Mouse (Mus musculus) lung, embryonic 14.5 days (tissue): ENCODE measurements at regions not wholly inside any gene's neighbourhood (a gene's known extent, or its start where the extent isn't known, plus 50 kb on each side); places are given as distances from the start of the nearest gene placed in this dataset.
A peak's percentile ranks its signal among the peaks of the same experiment; 100 is the strongest.
"Not testable (repeated sequence)": the region's sequence is repeated elsewhere in the genome, so short reads cannot be mapped to it uniquely, and the experiment has no call there.

Experiments used
- ATAC-seq: fragments of 200-750 bp; cut with Nextera tagmentation; 2 replicates; pipeline ENCODE4 v1.8.0; 2017; ENCODE audit warnings: mild to moderate bottlenecking, moderate TSS enrichment, moderate library complexity; ENCODE audit not compliant: insufficient read depth
- DNase-seq: peaks from one replicate; pipeline ENCODE4 v3.0.0-alpha.2; 2015
- H3K27ac ChIP-seq: fragments of 300-500 bp; sonication (generic); 2 replicates; pipeline ENCODE4 v1.5.1; 2014; ENCODE audit warnings: low read depth, mild to moderate bottlenecking, moderate library complexity
- H3K27me3 ChIP-seq: fragments of 300-500 bp; sonication (generic); 2 replicates; pipeline ENCODE4 v1.6.1; 2014; ENCODE audit warnings: low read length, control low read depth; ENCODE audit not compliant: insufficient read depth
- H3K36me3 ChIP-seq: fragments of 300-500 bp; sonication (generic); 2 replicates; pipeline ENCODE4 v1.6.1; 2014; ENCODE audit warnings: control low read depth; ENCODE audit not compliant: insufficient read depth
- H3K4me1 ChIP-seq: fragments of 300-500 bp; sonication (generic); 2 replicates; pipeline ENCODE4 v1.6.1; 2014; ENCODE audit warnings: antibody characterized with exemption, control low read depth; ENCODE audit not compliant: insufficient read depth
- H3K4me2 ChIP-seq: fragments of 300-500 bp; sonication (generic); 2 replicates; pipeline ENCODE4 v1.6.1; 2014; ENCODE audit warnings: mild to moderate bottlenecking
- H3K4me3 ChIP-seq: fragments of 300-500 bp; sonication (generic); 2 replicates; pipeline ENCODE4 v1.5.1; 2014; ENCODE audit warnings: low read depth, low read length
- H3K9ac ChIP-seq: fragments of 300-500 bp; sonication (generic); 2 replicates; pipeline ENCODE4 v1.6.1; 2014
- H3K9me3 ChIP-seq: fragments of 300-500 bp; sonication (generic); 2 replicates; pipeline ENCODE4 v1.6.1; 2016; ENCODE audit warnings: low read depth, low read length, control low read depth
- CTCF ChIP-seq: IDR thresholded peaks from 2 replicates; pipeline ENCODE4 v1.5.1; 2016; ENCODE audit warnings: antibody characterized with exemption, low read depth
- WGBS: fragments of 180-500 bp; shearing (Covaris S2); extraction: QIAGEN DNeasy Blood & Tissue Kit; methylation state at CpG from one replicate; pipeline ENCODE4 v1.1.7; 2014; 5-methylcytosine and 5-hydroxymethylcytosine counted together

GRCm38 (mm10) chr4:7852006-7852615 is 386.7 kb downstream of the Car8 start:
- H3K36me3 ChIP-seq, result no peaks in the 10 kb centered on the region
- no peak overlapping the region for H3K4me2 ChIP-seq
- DNase-seq, result no peak
- no peaks in the 10 kb centered on the region for H3K9me3 ChIP-seq
- no peak for TF ChIP-seq CTCF
- 76% methylated on average over 4 of the region's 4 CpGs for WGBS
- H3K27ac ChIP-seq, result no peak overlapping the region
- no peak for ATAC-seq
- no peak overlapping the region for H3K9ac ChIP-seq
- no peak overlapping the region for H3K4me3 ChIP-seq
- no peaks in the 10 kb centered on the region for H3K27me3 ChIP-seq
- no peaks in the 10 kb centered on the region for H3K4me1 ChIP-seq

- no peaks in the 10 kb centered on the region for H3K27me3 ChIP-seq
Measured at GRCm38 (mm10) chr4:7847411-7847810, 391.4 kb downstream of the Car8 start.

GRCm38 (mm10) chr4:7829126-7829525 is 409.7 kb downstream of the Car8 start:
- ATAC-seq (no peak), DNase-seq (no peak)
- Histone ChIP-seq H3K27ac (no peak overlapping the region), H3K27me3 (no peaks in the 10 kb centered on the region), H3K9ac (no peak overlapping the region), H3K9me3 (no peaks in the 10 kb centered on the region), H3K4me1 (no peaks in the 10 kb centered on the region), H3K36me3 (no peaks in the 10 kb centered on the region), H3K4me2 (no peak overlapping the region), H3K4me3 (no peak overlapping the region)
- 58% methylated on average over 1 of the region's 1 CpGs for WGBS
- no peak for TF ChIP-seq CTCF

More at GRCm38 (mm10) chr4:7847411-7847810, 391.4 kb downstream of the Car8 start:
- ATAC-seq, result no peak
- Histone ChIP-seq H3K27ac (no peak overlapping the region), H3K4me2 (no peak overlapping the region), H3K4me3 (no peak overlapping the region), H3K4me1 (no peaks in the 10 kb centered on the region), H3K9me3 (no peaks in the 10 kb centered on the region), H3K9ac (no peak overlapping the region), H3K36me3 (no peaks in the 10 kb centered on the region)
- DNase-seq, result no peak
- WGBS, result 72% methylated on average over 5 of the region's 5 CpGs
- no peak for TF ChIP-seq CTCF

GRCm38 (mm10) chr4:7819847-7820246 is 419.0 kb downstream of the Car8 start:
- Histone ChIP-seq H3K27me3 (no peaks in the 10 kb centered on the region), H3K4me3 (no peak overlapping the region), H3K4me1 (no peaks in the 10 kb centered on the region), H3K27ac (no peak overlapping the region), H3K9ac (no peak overlapping the region), H3K9me3 (no peaks in the 10 kb centered on the region), H3K36me3 (no peaks in the 10 kb centered on the region), H3K4me2 (no peak overlapping the region)
- peak; percentile 10 for DNase-seq
- ATAC-seq, result no peak
- TF ChIP-seq CTCF, result no peak

- not testable (repeated sequence) for H3K36me3 ChIP-seq
Measured at GRCm38 (mm10) chr4:7777761-7778160, 461.1 kb downstream of the Car8 start.

GRCm38 (mm10) chr4:7755473-7755872 is 483.4 kb downstream of the Car8 start:
- no peak for TF ChIP-seq CTCF
- ATAC-seq (no peak), DNase-seq (no peak)
- H3K9me3 ChIP-seq, result no peaks in the 10 kb centered on the region
- H3K4me3 ChIP-seq, result no peak overlapping the region
- no peak overlapping the region for H3K27ac ChIP-seq
- H3K9ac ChIP-seq, result no peak overlapping the region
- H3K4me2 ChIP-seq, result no peak overlapping the region
- H3K36me3 ChIP-seq, result no peaks in the 10 kb centered on the region
- no peaks in the 10 kb centered on the region for H3K4me1 ChIP-seq
- H3K27me3 ChIP-seq, result no peaks in the 10 kb centered on the region

More at GRCm38 (mm10) chr4:7777761-7778160, 461.1 kb downstream of the Car8 start:
- H3K4me1 ChIP-seq, H3K9ac ChIP-seq, H3K4me3 ChIP-seq, H3K9me3 ChIP-seq, H3K4me2 ChIP-seq, ATAC-seq, H3K27ac ChIP-seq, DNase-seq, H3K27me3 ChIP-seq: not testable (repeated sequence)
- WGBS, result 79% methylated on average over 1 of the region's 1 CpGs

- Histone ChIP-seq H3K4me2 (no peak overlapping the region), H3K27me3 (no peaks in the 10 kb centered on the region), H3K9me3 (no peaks in the 10 kb centered on the region), H3K27ac (no peak overlapping the region), H3K9ac (no peak overlapping the region), H3K4me1 (no peaks in the 10 kb centered on the region), H3K4me3 (no peak overlapping the region), H3K36me3 (no peaks in the 10 kb centered on the region)
- TF ChIP-seq CTCF, result no peak
- ATAC-seq, result no peak
- no peak for DNase-seq
- WGBS, result 69% methylated on average over 4 of the region's 4 CpGs
Measured at GRCm38 (mm10) chr4:7753931-7754330, 484.9 kb downstream of the Car8 start.

- Histone ChIP-seq H3K4me2 (no peak overlapping the region), H3K4me1 (no peaks in the 10 kb centered on the region), H3K9me3 (no peaks in the 10 kb centered on the region), H3K4me3 (no peak overlapping the region), H3K27ac (no peak overlapping the region), H3K9ac (no peak overlapping the region), H3K27me3 (no peaks in the 10 kb centered on the region), H3K36me3 (no peaks in the 10 kb centered on the region)
- no peak for TF ChIP-seq CTCF
- ATAC-seq (no peak), DNase-seq (no peak)
- WGBS, result 73% methylated on average over 1 of the region's 1 CpGs
Measured at GRCm38 (mm10) chr4:7751208-7751607, 487.6 kb downstream of the Car8 start.
